Mouse (Mus musculus): Measurements from ENCODE around the gene Eif2b1. TPM values are rescaled to one million over a fixed set of nuclear protein-coding genes. Genes with fewer than 3 reads are reported as not detected.

Eif2b1 gene
- polyA plus RNA-seq (2015; fragmentation: Nextera tagmentation; extraction: Ambion mirVana), result 71.1 and 80.1 TPM in 2 replicates

- 1% methylated on average over 51 of the region's 51 CpGs for WGBS
- H3K9me3 ChIP-seq (ENCODE audit: control insufficient read depth, low read length), result no peaks in the 10 kb centered on the region
- peak within 1 kb of the TSS; percentile 54 for H3K4me3 ChIP-seq (replicated peaks; ENCODE audit: low read length)
- no peaks in the 10 kb centered on the region for H3K27me3 ChIP-seq (replicated peaks; ENCODE audit: control insufficient read depth, insufficient read depth, low read length)
- H3K27ac ChIP-seq (ENCODE audit: low read length), result peak within 1 kb of the TSS; percentile 5; the same call in 1 of the 2 replicates
- H3K9ac ChIP-seq (replicated peaks; ENCODE audit: low read depth, low read length), result peak within 1 kb of the TSS; percentile 49
- peaks cover 16% of the 10 kb centered on the region for H3K36me3 ChIP-seq (ENCODE audit: control insufficient read depth, insufficient read depth)
- H3K4me2 ChIP-seq (ENCODE audit: low read length), result peak within 1 kb of the TSS; percentile 97
- H3K4me1 ChIP-seq (replicated peaks; ENCODE audit: control insufficient read depth, insufficient read depth, low read length), result peaks cover 20% of the 10 kb centered on the region
- peak; percentile 95 for ATAC-seq
These were observed at the start of gene Eif2b1, which contains the start of gene Gtf2h3 for GRCm38 (mm10) chr5:124578633-124579317. TSS of gene Eif2b1 (minus strand) at chr5:124579131. TSS of gene Gtf2h3 (plus strand) at chr5:124579140.

- H3K9ac ChIP-seq (replicated peaks; ENCODE audit: low read depth, low read length), result no peak overlapping the region
- H3K9me3 ChIP-seq (ENCODE audit: control insufficient read depth, low read length), result no peaks in the 10 kb centered on the region
- H3K4me1 ChIP-seq (replicated peaks; ENCODE audit: control insufficient read depth, insufficient read depth, low read length), result peaks cover 8% of the 10 kb centered on the region
- no peaks in the 10 kb centered on the region for H3K36me3 ChIP-seq (ENCODE audit: control insufficient read depth, insufficient read depth)
- no peak overlapping the region for H3K4me3 ChIP-seq (replicated peaks; ENCODE audit: low read length)
- ATAC-seq, result no peak
- 91% methylated on average over 9 of the region's 9 CpGs for WGBS
- no peak overlapping the region for H3K27ac ChIP-seq (ENCODE audit: low read length)
- no peaks in the 10 kb centered on the region for H3K27me3 ChIP-seq (replicated peaks; ENCODE audit: control insufficient read depth, insufficient read depth, low read length)
- H3K4me2 ChIP-seq (ENCODE audit: low read length), result no peak overlapping the region
These were observed 45.4 kb upstream of the Eif2b1 start for GRCm38 (mm10) chr5:124624291-124624690.

- Histone ChIP-seq H3K36me3 (ENCODE audit: control insufficient read depth, insufficient read depth) (no peaks in the 10 kb centered on the region), H3K27ac (ENCODE audit: low read length) (no peak overlapping the region), H3K9me3 (ENCODE audit: control insufficient read depth, low read length) (no peaks in the 10 kb centered on the region), H3K4me1 (replicated peaks; ENCODE audit: control insufficient read depth, insufficient read depth, low read length) (peaks cover 1% of the 10 kb centered on the region), H3K4me2 (ENCODE audit: low read length) (no peak overlapping the region), H3K4me3 (replicated peaks; ENCODE audit: low read length) (no peak overlapping the region), H3K9ac (replicated peaks; ENCODE audit: low read depth, low read length) (no peak overlapping the region), H3K27me3 (replicated peaks; ENCODE audit: control insufficient read depth, insufficient read depth, low read length) (no peaks in the 10 kb centered on the region)
- WGBS, result 87% methylated on average over 15 of the region's 15 CpGs
- ATAC-seq, result no peak
These were observed 44.0 kb upstream of the Eif2b1 start for GRCm38 (mm10) chr5:124622890-124623289.

- H3K9ac ChIP-seq (replicated peaks; ENCODE audit: low read depth, low read length), result no peak overlapping the region
- no peak overlapping the region for H3K4me3 ChIP-seq (replicated peaks; ENCODE audit: low read length)
- H3K27ac ChIP-seq (ENCODE audit: low read length), result no peak overlapping the region
- no peaks in the 10 kb centered on the region for H3K9me3 ChIP-seq (ENCODE audit: control insufficient read depth, low read length)
- ATAC-seq, result no peak
- no peaks in the 10 kb centered on the region for H3K36me3 ChIP-seq (ENCODE audit: control insufficient read depth, insufficient read depth)
- no peaks in the 10 kb centered on the region for H3K27me3 ChIP-seq (replicated peaks; ENCODE audit: control insufficient read depth, insufficient read depth, low read length)
- WGBS, result 79% methylated on average over 13 of the region's 13 CpGs
- H3K4me2 ChIP-seq (ENCODE audit: low read length), result no peak overlapping the region
- no peaks in the 10 kb centered on the region for H3K4me1 ChIP-seq (replicated peaks; ENCODE audit: control insufficient read depth, insufficient read depth, low read length)
These were observed 42.4 kb upstream of the Eif2b1 start for GRCm38 (mm10) chr5:124621362-124621761.

- H3K27me3 ChIP-seq (replicated peaks; ENCODE audit: control insufficient read depth, insufficient read depth, low read length), result no peaks in the 10 kb centered on the region
- H3K9ac ChIP-seq (replicated peaks; ENCODE audit: low read depth, low read length), result no peak overlapping the region
- H3K4me2 ChIP-seq (ENCODE audit: low read length), result no peak overlapping the region
- 87% methylated on average over 10 of the region's 10 CpGs for WGBS
- no peak for ATAC-seq
- H3K36me3 ChIP-seq (ENCODE audit: control insufficient read depth, insufficient read depth), result 0 out of 2 replicates have a peak, but pooled peaks cover 2% of the 10 kb centered on the region
- no peak overlapping the region for H3K4me3 ChIP-seq (replicated peaks; ENCODE audit: low read length)
- no peaks in the 10 kb centered on the region for H3K9me3 ChIP-seq (ENCODE audit: control insufficient read depth, low read length)
- H3K4me1 ChIP-seq (replicated peaks; ENCODE audit: control insufficient read depth, insufficient read depth, low read length), result no peaks in the 10 kb centered on the region
- no peak overlapping the region for H3K27ac ChIP-seq (ENCODE audit: low read length)
These were observed 39.8 kb upstream of the Eif2b1 start for GRCm38 (mm10) chr5:124618711-124619110.

- no peak overlapping the region for H3K27ac ChIP-seq (ENCODE audit: low read length)
- H3K36me3 ChIP-seq (ENCODE audit: control insufficient read depth, insufficient read depth), result 0 out of 2 replicates have a peak, but pooled peaks cover 2% of the 10 kb centered on the region
- no peak overlapping the region for H3K9ac ChIP-seq (replicated peaks; ENCODE audit: low read depth, low read length)
- ATAC-seq, result no peak
- H3K4me1 ChIP-seq (replicated peaks; ENCODE audit: control insufficient read depth, insufficient read depth, low read length), result no peaks in the 10 kb centered on the region
- H3K4me3 ChIP-seq (replicated peaks; ENCODE audit: low read length), result no peak overlapping the region
- WGBS, result 91% methylated on average over 11 of the region's 11 CpGs
- H3K9me3 ChIP-seq (ENCODE audit: control insufficient read depth, low read length), result no peaks in the 10 kb centered on the region
- H3K4me2 ChIP-seq (ENCODE audit: low read length), result no peak overlapping the region
- H3K27me3 ChIP-seq (replicated peaks; ENCODE audit: control insufficient read depth, insufficient read depth, low read length), result no peaks in the 10 kb centered on the region
These were observed 35.8 kb upstream of the Eif2b1 start for GRCm38 (mm10) chr5:124614709-124615108.

GRCm38 (mm10) chr5:124610965-124611364 is 32.0 kb upstream of the Eif2b1 start:
- Histone ChIP-seq H3K27me3 (replicated peaks; ENCODE audit: control insufficient read depth, insufficient read depth, low read length) (no peaks in the 10 kb centered on the region), H3K4me3 (replicated peaks; ENCODE audit: low read length) (no peak overlapping the region), H3K9ac (replicated peaks; ENCODE audit: low read depth, low read length) (no peak overlapping the region), H3K4me1 (replicated peaks; ENCODE audit: control insufficient read depth, insufficient read depth, low read length) (no peaks in the 10 kb centered on the region), H3K4me2 (ENCODE audit: low read length) (no peak overlapping the region), H3K9me3 (ENCODE audit: control insufficient read depth, low read length) (no peaks in the 10 kb centered on the region), H3K27ac (ENCODE audit: low read length) (no peak overlapping the region), H3K36me3 (ENCODE audit: control insufficient read depth, insufficient read depth) (no peaks in the 10 kb centered on the region)
- no peak for ATAC-seq
- 78% methylated on average over 10 of the region's 10 CpGs for WGBS

- no peak overlapping the region for H3K9ac ChIP-seq (replicated peaks; ENCODE audit: low read depth, low read length)
- 89% methylated on average over 17 of the region's 17 CpGs for WGBS
- H3K4me3 ChIP-seq (replicated peaks; ENCODE audit: low read length), result no peak overlapping the region
- H3K36me3 ChIP-seq (ENCODE audit: control insufficient read depth, insufficient read depth), result no peaks in the 10 kb centered on the region; the same call in 1 of the 2 replicates
- ATAC-seq, result no peak
- no peaks in the 10 kb centered on the region for H3K4me1 ChIP-seq (replicated peaks; ENCODE audit: control insufficient read depth, insufficient read depth, low read length)
- no peaks in the 10 kb centered on the region for H3K9me3 ChIP-seq (ENCODE audit: control insufficient read depth, low read length)
- H3K27ac ChIP-seq (ENCODE audit: low read length), result no peak overlapping the region
- H3K27me3 ChIP-seq (replicated peaks; ENCODE audit: control insufficient read depth, insufficient read depth, low read length), result no peaks in the 10 kb centered on the region
- H3K4me2 ChIP-seq (ENCODE audit: low read length), result no peak overlapping the region
These were observed 26.2 kb upstream of the Eif2b1 start for GRCm38 (mm10) chr5:124605041-124605622.

GRCm38 (mm10) chr5:124604296-124604695 is 25.4 kb upstream of the Eif2b1 start:
- peaks cover 3% of the 10 kb centered on the region for H3K4me1 ChIP-seq (replicated peaks; ENCODE audit: control insufficient read depth, insufficient read depth, low read length)
- no peak for ATAC-seq
- H3K27ac ChIP-seq (ENCODE audit: low read length), result no peak overlapping the region
- 90% methylated on average over 4 of the region's 4 CpGs for WGBS
- H3K36me3 ChIP-seq (ENCODE audit: control insufficient read depth, insufficient read depth), result no peaks in the 10 kb centered on the region; the same call in 1 of the 2 replicates
- no peak overlapping the region for H3K4me2 ChIP-seq (ENCODE audit: low read length)
- H3K9me3 ChIP-seq (ENCODE audit: control insufficient read depth, low read length), result no peaks in the 10 kb centered on the region
- no peaks in the 10 kb centered on the region for H3K27me3 ChIP-seq (replicated peaks; ENCODE audit: control insufficient read depth, insufficient read depth, low read length)
- no peak overlapping the region for H3K4me3 ChIP-seq (replicated peaks; ENCODE audit: low read length)
- no peak overlapping the region for H3K9ac ChIP-seq (replicated peaks; ENCODE audit: low read depth, low read length)

All from forebrain, embryonic 16.5 days (tissue).